Mouse (Mus musculus) myocyte (in vitro differentiated cells): ENCODE data around the gene Mep1a. TPM values are rescaled to one million over a fixed set of nuclear protein-coding genes. Genes with fewer than 3 reads are reported as not detected.

Experiments used
- H3K27me3 ChIP-seq: one replicate; pipeline ENCODE4 v1.6.1; 2011; ENCODE audit not compliant: control insufficient read depth, insufficient read depth, insufficient read length
- H3K36me3 ChIP-seq: one replicate; pipeline ENCODE4 v1.6.1; 2011; ENCODE audit not compliant: control insufficient read depth, insufficient read depth
- H3K4me2 ChIP-seq: one replicate; pipeline ENCODE4 v1.6.1; 2011; ENCODE audit warnings: low read depth, control low read depth
- H3K4me3 ChIP-seq: one replicate; pipeline ENCODE4 v1.5.1; 2011; ENCODE audit warnings: mild to moderate bottlenecking, control low read depth, moderate library complexity
- H3K79me2 ChIP-seq: one replicate; pipeline ENCODE4 v1.6.1; 2011; ENCODE audit not compliant: control insufficient read depth, insufficient read depth
- H3ac ChIP-seq: one replicate; pipeline ENCODE4 v1.6.1; 2011; ENCODE audit not compliant: control insufficient read depth, insufficient read length
- CEBPB ChIP-seq: IDR thresholded peaks from 2 replicates; pipeline ENCODE4 v1.6.1; 2011; ENCODE audit warnings: mild to moderate bottlenecking, moderate library complexity; ENCODE audit not compliant: poor library complexity, insufficient read depth, severe bottlenecking
- E2F4 ChIP-seq: IDR thresholded peaks from one replicate; pipeline ENCODE4 v1.6.1; 2011; ENCODE audit warnings: mild to moderate bottlenecking, control low read depth, moderate library complexity; ENCODE audit not compliant: insufficient read depth
- MAX ChIP-seq: IDR thresholded peaks from one replicate; pipeline ENCODE4 v1.6.1; 2011; ENCODE audit warnings: low read depth, mild to moderate bottlenecking, control low read depth
- MYOD1 ChIP-seq, 3 experiments: IDR thresholded peaks; one replicate each; pipeline ENCODE4 v1.6.1; 2011; ENCODE audit warnings: control low read depth in 2 of 3, low read depth in 2 of 3, mild to moderate bottlenecking in 2 of 3, moderate library complexity in 1 of 3; ENCODE audit not compliant: insufficient read length in 2 of 3, control insufficient read depth in 1 of 3
- MYOG ChIP-seq, 3 experiments: IDR thresholded peaks; one replicate each; pipeline ENCODE4 v1.6.1; 2011; ENCODE audit warnings: control low read depth in 2 of 3, low read depth in 2 of 3, mild to moderate bottlenecking in 2 of 3; ENCODE audit not compliant: insufficient read length in 2 of 3, control insufficient read depth in 1 of 3, insufficient read depth in 1 of 3
- POLR2A ChIP-seq: IDR thresholded peaks from one replicate; pipeline ENCODE4 v1.6.1; 2011; ENCODE audit warnings: low read depth, mild to moderate bottlenecking, control low read depth, moderate library complexity; ENCODE audit not compliant: insufficient read length
- POLR2AphosphoS2 ChIP-seq: IDR thresholded peaks from one replicate; pipeline ENCODE4 v1.6.1; 2011; ENCODE audit warnings: low read depth, control low read depth; ENCODE audit not compliant: insufficient read length
- REST ChIP-seq: IDR thresholded peaks from one replicate; pipeline ENCODE4 v1.6.1; 2011; ENCODE audit warnings: mild to moderate bottlenecking, control low read depth, moderate library complexity; ENCODE audit not compliant: insufficient read depth, insufficient read length
- SRF ChIP-seq: IDR thresholded peaks from one replicate; pipeline ENCODE4 v1.6.1; 2011; ENCODE audit warnings: low read depth; ENCODE audit not compliant: control insufficient read depth, insufficient read length
- TCF12 ChIP-seq: IDR thresholded peaks from one replicate; pipeline ENCODE4 v1.6.1; 2011; ENCODE audit warnings: mild to moderate bottlenecking, control low read depth; ENCODE audit not compliant: poor library complexity, insufficient read depth, severe bottlenecking
- TCF3 ChIP-seq: IDR thresholded peaks from one replicate; pipeline ENCODE4 v1.6.1; 2011; ENCODE audit warnings: low read depth, control low read depth; ENCODE audit not compliant: insufficient read length
- USF1 ChIP-seq: IDR thresholded peaks from one replicate; pipeline ENCODE4 v1.6.1; 2011; ENCODE audit warnings: low read depth, mild to moderate bottlenecking, control low read depth, moderate library complexity
- polyA plus RNA-seq: library from polyadenylated mRNA; unstranded; fragments of >200 nt; fragmentation: generic; extraction: Trizol; gene quantifications from one replicate; pipeline ENCODE4 v1.2.1, GENCODE M21; 2012; ENCODE audit warnings: missing spikeins

Mep1a gene
- polyA plus RNA-seq, 1 experiment = not detected

- Histone ChIP-seq H3ac (no peak overlapping the region), H3K79me2 (no peaks in the 10 kb centered on the region), H3K36me3 (no peaks in the 10 kb centered on the region), H3K4me2 (no peak overlapping the region), H3K27me3 (no peaks in the 10 kb centered on the region), H3K4me3 (no peak overlapping the region)
- no peak for TF ChIP-seq E2F4
- no peak for TF ChIP-seq TCF3
- TF ChIP-seq REST = no peak
- no peak for TF ChIP-seq MYOG (IDR thresholded peaks at IDR 0.05; ENCODE audit: control insufficient read depth in 1 of 3, insufficient read depth in 1 of 3, insufficient read length in 2 of 3, low read depth in 2 of 3)
- no peak for TF ChIP-seq POLR2A
- TF ChIP-seq MAX = no peak
- no peak for TF ChIP-seq CEBPB
- no peak for TF ChIP-seq MYOD1 (IDR thresholded peaks at IDR 0.05; ENCODE audit: control insufficient read depth in 1 of 3, insufficient read length in 2 of 3, low read depth in 2 of 3)
- no peak for TF ChIP-seq SRF
- TF ChIP-seq TCF12 = no peak
- no peak for TF ChIP-seq USF1
- TF ChIP-seq POLR2AphosphoS2 = no peak
Measured at GRCm38 (mm10) chr17:43431692-43432091, 70.9 kb downstream of the Mep1a start.

Other genes with a start within 250 kb of the Mep1a start
- gene Adgrf1, start 232.5 kb downstream of the Mep1a start, polyA plus RNA-seq = not detected
- gene Adgrf5, start 142.4 kb downstream of the Mep1a start, polyA plus RNA-seq = 0.04 TPM
- 0.23 TPM for gene Ankrd66, start 40.8 kb upstream of the Mep1a start, polyA plus RNA-seq
- 3.4 TPM for gene Pla2g7, start 65.3 kb upstream of the Mep1a start, polyA plus RNA-seq
- 0.08 TPM for gene Tdrd6, start 127.5 kb upstream of the Mep1a start, polyA plus RNA-seq
- 1.1 TPM for gene Slc25a27, start 164.4 kb upstream of the Mep1a start, polyA plus RNA-seq
- gene Cyp39a1, start 164.6 kb upstream of the Mep1a start, polyA plus RNA-seq = 1.7 TPM